Mouse (Mus musculus): ENCODE results near the gene Tesc. TPM values are rescaled to one million over a fixed set of nuclear protein-coding genes. Genes with fewer than 3 reads are reported as not detected.

Tesc gene
- polyA plus RNA-seq, 1 experiment from 2014 or later = 1.5 TPM

DNA sequence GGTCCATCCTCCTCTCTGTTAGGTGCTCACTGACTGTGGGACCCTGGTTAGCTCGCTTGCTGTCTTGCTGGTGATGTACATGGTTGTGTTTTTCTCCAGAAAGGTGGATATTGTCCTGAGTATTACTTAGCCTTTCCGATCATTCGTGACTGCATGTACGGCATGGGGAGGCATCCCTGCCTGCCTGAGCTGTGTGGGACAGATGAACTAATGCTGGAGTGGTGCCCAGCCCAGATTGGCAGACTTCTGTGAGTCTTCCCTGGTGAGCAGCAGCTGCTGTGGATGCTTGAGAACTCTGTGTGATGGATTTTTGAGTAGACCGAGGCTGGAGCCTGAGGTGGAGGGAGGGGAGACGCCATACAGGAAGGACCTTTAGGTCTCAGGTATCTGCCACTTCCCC lies 17.4 kb downstream of the Tesc start:
- no peak for DNase-seq
- H3K4me1 ChIP-seq (replicated peaks) = no peaks in the 10 kb centered on the region; the same call in 1 of the 2 replicates

DNA sequence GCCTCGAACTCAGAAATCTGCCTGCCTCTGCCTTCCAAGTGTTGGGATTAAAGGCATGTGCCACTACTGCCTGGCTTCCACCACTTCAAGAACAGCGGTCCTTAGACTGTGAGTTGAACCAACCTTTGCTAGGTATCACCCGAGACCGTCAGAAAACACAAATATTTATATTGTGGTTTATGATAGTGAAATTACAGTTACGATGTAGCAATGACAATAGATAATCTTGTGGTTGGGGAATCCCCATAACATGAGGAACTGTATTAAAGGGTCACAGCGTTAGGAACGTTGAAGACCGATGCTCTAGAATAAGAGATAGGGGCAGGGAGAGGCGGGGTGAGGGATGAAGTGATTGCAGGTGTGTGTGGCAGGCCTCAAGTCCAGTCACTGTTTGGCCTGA lies 17.8 kb downstream of the Tesc start:
- no peaks in the 10 kb centered on the region; the same call in 1 of the 2 replicates for H3K4me1 ChIP-seq (replicated peaks)
- H3K4me3 ChIP-seq (replicated peaks) = no peak overlapping the region
- H3K36me3 ChIP-seq = no peaks in the 10 kb centered on the region
- H3K9ac ChIP-seq = no peak overlapping the region
- ATAC-seq (ENCODE audit: low read depth) = no peak
- H3K27ac ChIP-seq = no peak overlapping the region
- H3K4me2 ChIP-seq = no peak overlapping the region
- DNase-seq = no peak
- H3K27me3 ChIP-seq = no peaks in the 10 kb centered on the region
- WGBS (ENCODE audit: insufficient replicate concordance) = 65% methylated on average over 9 of the region's 9 CpGs
- H3K9me3 ChIP-seq (replicated peaks) = no peaks in the 10 kb centered on the region

More for the DNA sequence above, 17.4 kb downstream of the Tesc start:
- H3K9ac ChIP-seq = no peak overlapping the region
- no peak overlapping the region for H3K27ac ChIP-seq
- H3K4me2 ChIP-seq = no peak overlapping the region
- no peaks in the 10 kb centered on the region for H3K9me3 ChIP-seq (replicated peaks)
- no peak for ATAC-seq (ENCODE audit: low read depth)
- H3K4me3 ChIP-seq (replicated peaks) = no peak overlapping the region
- H3K27me3 ChIP-seq = no peaks in the 10 kb centered on the region
- WGBS (ENCODE audit: insufficient replicate concordance) = 65% methylated on average over 6 of the region's 6 CpGs
- H3K36me3 ChIP-seq = no peaks in the 10 kb centered on the region

GRCm38 (mm10) chr5:118047091-118047757 lies 19.7 kb downstream of the Tesc start:
- Histone ChIP-seq H3K9me3 (replicated peaks) (no peaks in the 10 kb centered on the region), H3K9ac (no peak overlapping the region), H3K27me3 (no peaks in the 10 kb centered on the region), H3K4me2 (no peak overlapping the region), H3K36me3 (no peaks in the 10 kb centered on the region), H3K4me3 (replicated peaks) (no peak overlapping the region), H3K4me1 (replicated peaks) (peaks cover 2% of the 10 kb centered on the region; the same call in 1 of the 2 replicates), H3K27ac (no peak overlapping the region)
- 76% methylated on average over 14 of the region's 14 CpGs for WGBS (ENCODE audit: insufficient replicate concordance)
- ATAC-seq (ENCODE audit: low read depth) (no peak), DNase-seq (no peak)

DNA sequence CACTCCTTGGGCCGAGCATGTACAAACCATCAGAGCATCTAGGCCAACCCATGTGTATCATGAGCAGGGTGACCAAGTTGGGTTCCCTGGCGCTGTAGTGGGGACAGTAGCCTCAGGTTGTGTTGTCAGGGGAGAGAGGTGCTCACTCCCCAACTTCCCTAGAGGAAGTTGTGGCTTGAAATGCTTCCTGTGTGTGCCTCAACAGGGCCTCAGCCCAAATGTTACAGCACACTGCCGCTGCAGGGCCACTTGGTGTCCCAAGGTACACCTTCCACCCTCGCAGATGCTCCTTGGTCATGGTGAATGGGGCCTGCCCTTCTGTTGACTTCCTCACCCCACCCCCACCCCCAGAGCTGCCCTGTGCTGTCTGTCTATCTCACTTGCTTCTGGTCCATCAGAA lies 20.9 kb downstream of the Tesc start:
- WGBS (ENCODE audit: insufficient replicate concordance) = 23% methylated on average over 4 of the region's 4 CpGs
- ATAC-seq (ENCODE audit: low read depth) (0 out of 2 replicates have a peak, but pooled peaks have one; percentile 20), DNase-seq (no peak)
- no peak overlapping the region for H3K4me2 ChIP-seq
- no peaks in the 10 kb centered on the region for H3K36me3 ChIP-seq
- H3K4me1 ChIP-seq (replicated peaks) = peaks cover 2% of the 10 kb centered on the region; the same call in 1 of the 2 replicates
- no peak overlapping the region for H3K27ac ChIP-seq
- no peak overlapping the region for H3K4me3 ChIP-seq (replicated peaks)
- H3K9ac ChIP-seq = no peak overlapping the region
- H3K9me3 ChIP-seq (replicated peaks) = no peaks in the 10 kb centered on the region
- H3K27me3 ChIP-seq = no peaks in the 10 kb centered on the region

GRCm38 (mm10) chr5:118048928-118049327 lies 21.4 kb downstream of the Tesc start:
- Histone ChIP-seq H3K9me3 (replicated peaks) (no peaks in the 10 kb centered on the region), H3K4me1 (replicated peaks) (peaks cover 2% of the 10 kb centered on the region; the same call in 1 of the 2 replicates), H3K27ac (0 out of 2 replicates have a peak overlapping the region, but pooled peaks have one; percentile 3), H3K4me2 (no peak overlapping the region), H3K27me3 (no peaks in the 10 kb centered on the region), H3K36me3 (no peaks in the 10 kb centered on the region), H3K9ac (no peak overlapping the region), H3K4me3 (replicated peaks) (no peak overlapping the region)
- no peak for DNase-seq
- WGBS (ENCODE audit: insufficient replicate concordance) = 39% methylated on average over 5 of the region's 5 CpGs
- ATAC-seq (ENCODE audit: low read depth) = no peak

GRCm38 (mm10) chr5:118050743-118051142 lies 23.2 kb downstream of the Tesc start:
- no peaks in the 10 kb centered on the region for H3K36me3 ChIP-seq
- H3K27ac ChIP-seq = no peak overlapping the region
- no peak for DNase-seq
- H3K27me3 ChIP-seq = no peaks in the 10 kb centered on the region
- H3K9me3 ChIP-seq (replicated peaks) = no peaks in the 10 kb centered on the region
- H3K4me1 ChIP-seq (replicated peaks) = peaks cover 2% of the 10 kb centered on the region; the same call in 1 of the 2 replicates
- H3K4me2 ChIP-seq = no peak overlapping the region
- no peak overlapping the region for H3K4me3 ChIP-seq (replicated peaks)
- no peak overlapping the region for H3K9ac ChIP-seq
- 39% methylated on average over 4 of the region's 4 CpGs for WGBS (ENCODE audit: insufficient replicate concordance)
- ATAC-seq (ENCODE audit: low read depth) = no peak

DNA sequence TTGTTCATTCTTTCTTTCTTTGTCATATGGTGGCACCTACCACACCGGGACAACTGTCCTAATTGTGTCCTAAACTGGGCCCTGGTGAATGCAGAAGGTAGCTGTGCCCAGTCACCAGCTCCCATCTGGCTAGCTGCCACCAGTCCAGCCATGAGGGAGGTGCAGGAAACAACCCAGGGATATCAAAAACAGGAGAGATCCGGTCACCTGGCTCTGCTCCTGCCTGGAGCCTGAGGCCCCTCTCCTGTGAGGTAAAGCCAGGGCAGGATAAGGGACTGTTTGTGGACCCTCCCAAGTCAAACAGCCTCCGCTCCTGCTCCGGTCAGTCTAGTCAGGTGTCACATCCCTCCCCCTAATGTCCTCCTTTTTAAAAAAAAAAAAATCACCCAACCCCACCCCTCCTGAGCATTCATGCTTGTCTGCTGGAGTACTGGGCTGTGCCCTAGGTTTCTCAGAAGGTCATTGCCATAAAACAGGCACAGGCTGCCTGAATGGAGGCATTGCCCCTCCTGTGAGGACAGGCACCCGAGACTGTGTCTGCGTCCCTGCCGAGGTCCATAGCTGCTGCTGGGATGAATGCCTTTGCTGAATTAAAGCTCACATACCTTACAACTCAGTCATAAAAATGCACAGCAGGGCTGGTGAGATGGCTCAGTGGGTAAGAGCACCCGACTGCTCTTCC lies 24.6 kb downstream of the Tesc start:
- Histone ChIP-seq H3K27ac (no peak overlapping the region), H3K27me3 (no peaks in the 10 kb centered on the region), H3K9me3 (replicated peaks) (no peaks in the 10 kb centered on the region), H3K9ac (no peak overlapping the region), H3K4me1 (replicated peaks) (peaks cover 2% of the 10 kb centered on the region; the same call in 1 of the 2 replicates), H3K4me3 (replicated peaks) (no peak overlapping the region), H3K36me3 (no peaks in the 10 kb centered on the region), H3K4me2 (no peak overlapping the region)
- ATAC-seq (ENCODE audit: low read depth) (no peak), DNase-seq (no peak)
- 66% methylated on average over 8 of the region's 8 CpGs for WGBS (ENCODE audit: insufficient replicate concordance)

DNA sequence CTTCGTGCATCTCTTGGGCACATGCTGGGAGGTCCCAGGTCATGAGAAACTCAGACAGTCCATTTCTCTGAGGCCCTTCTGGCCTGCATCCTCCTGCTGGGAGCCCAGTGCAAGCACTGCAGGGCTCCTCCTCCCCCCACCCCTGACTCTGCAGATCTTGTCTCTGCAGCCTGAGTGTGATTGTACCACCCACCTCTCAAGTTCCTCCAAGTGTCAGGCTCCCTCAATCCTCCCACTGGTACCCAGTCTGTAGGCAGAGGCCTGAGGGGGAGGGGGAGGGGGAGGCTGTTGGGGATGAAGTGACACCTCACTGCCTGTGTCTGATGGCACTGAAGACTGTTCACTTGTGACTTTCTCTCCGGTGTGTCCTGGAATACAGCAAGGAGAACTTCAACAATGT lies 25.7 kb downstream of the Tesc start:
- Histone ChIP-seq H3K4me2 (no peak overlapping the region), H3K9ac (no peak overlapping the region), H3K4me3 (replicated peaks) (no peak overlapping the region), H3K36me3 (no peaks in the 10 kb centered on the region), H3K27me3 (no peaks in the 10 kb centered on the region), H3K27ac (no peak overlapping the region), H3K9me3 (replicated peaks) (no peaks in the 10 kb centered on the region), H3K4me1 (replicated peaks) (peaks cover 2% of the 10 kb centered on the region; the same call in 1 of the 2 replicates)
- WGBS (ENCODE audit: insufficient replicate concordance) = 80% methylated on average over 2 of the region's 2 CpGs
- DNase-seq (no peak), ATAC-seq (ENCODE audit: low read depth) (no peak)

DNA sequence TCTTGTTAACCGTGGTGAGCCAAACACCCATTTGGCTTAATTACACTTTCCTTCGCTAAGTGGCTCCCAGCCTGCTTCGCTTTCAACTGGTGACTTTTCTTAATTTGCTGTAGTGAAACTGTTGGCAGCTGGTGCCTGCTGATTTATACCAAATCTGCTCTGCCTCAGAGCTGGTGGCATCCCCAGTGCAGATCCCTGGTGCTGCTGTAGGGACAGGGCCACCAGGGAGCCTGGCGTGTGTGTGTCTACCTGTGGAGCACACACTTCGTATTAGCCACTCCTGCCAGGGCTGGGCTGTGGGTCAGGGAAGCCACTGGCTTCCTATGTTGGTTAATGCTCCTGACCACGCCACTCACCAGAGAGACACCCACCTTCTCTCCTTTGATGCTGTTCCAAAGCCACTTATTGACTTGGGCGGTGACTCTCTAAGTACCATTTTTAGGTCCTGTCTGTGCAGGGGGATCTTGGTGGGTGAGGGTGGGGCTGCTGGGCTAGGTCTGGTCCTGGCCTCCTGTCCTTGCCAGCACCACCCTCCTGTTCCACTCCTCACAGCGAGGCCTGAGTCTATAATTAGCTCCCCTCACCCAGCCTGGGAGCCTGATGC lies 30.1 kb downstream of the Tesc start:
- 49% methylated on average over 8 of the region's 8 CpGs for WGBS (ENCODE audit: insufficient replicate concordance)
- Histone ChIP-seq H3K36me3 (no peaks in the 10 kb centered on the region), H3K4me3 (replicated peaks) (no peak overlapping the region), H3K4me2 (no peak overlapping the region), H3K4me1 (replicated peaks) (no peaks in the 10 kb centered on the region), H3K27me3 (no peaks in the 10 kb centered on the region), H3K27ac (no peak overlapping the region), H3K9ac (no peak overlapping the region), H3K9me3 (replicated peaks) (no peaks in the 10 kb centered on the region)
- DNase-seq (no peak), ATAC-seq (ENCODE audit: low read depth) (no peak)

- Histone ChIP-seq H3K27me3 (no peaks in the 10 kb centered on the region), H3K4me3 (replicated peaks) (no peak overlapping the region), H3K4me1 (replicated peaks) (peaks cover 5% of the 10 kb centered on the region; the same call in 1 of the 2 replicates), H3K36me3 (no peaks in the 10 kb centered on the region), H3K9me3 (replicated peaks) (no peaks in the 10 kb centered on the region), H3K4me2 (no peak overlapping the region), H3K27ac (no peak overlapping the region), H3K9ac (no peak overlapping the region)
- WGBS (ENCODE audit: insufficient replicate concordance) = 35% methylated on average over 10 of the region's 10 CpGs
- ATAC-seq (ENCODE audit: low read depth) = peak; percentile 57
- peak; percentile 20 for DNase-seq
Measured at GRCm38 (mm10) chr5:118058858-118059257, 31.3 kb downstream of the Tesc start.

DNA sequence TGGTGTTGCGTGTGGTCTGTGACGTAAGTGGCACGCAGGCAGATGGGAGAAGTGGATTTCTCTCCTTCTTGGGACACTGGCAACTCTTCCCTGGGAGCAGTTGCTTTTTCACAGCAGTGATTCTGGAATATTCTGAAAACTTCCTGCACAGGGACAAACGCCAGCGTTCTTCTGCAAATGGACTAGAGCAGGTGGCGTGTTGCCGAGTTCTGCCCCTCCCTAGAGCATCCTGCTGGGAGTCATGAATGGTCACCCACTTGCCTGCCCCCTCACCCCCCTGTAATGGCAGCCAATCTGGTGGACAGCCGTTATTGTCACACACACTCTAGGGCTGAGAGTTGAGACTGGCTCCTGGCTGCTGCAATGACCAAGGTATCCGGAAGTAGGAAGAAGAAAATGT lies 32.1 kb downstream of the Tesc start:
- Histone ChIP-seq H3K27ac (no peak overlapping the region), H3K4me2 (no peak overlapping the region), H3K4me1 (replicated peaks) (peaks cover 12% of the 10 kb centered on the region), H3K4me3 (replicated peaks) (no peak overlapping the region), H3K27me3 (no peaks in the 10 kb centered on the region), H3K36me3 (peaks cover 2% of the 10 kb centered on the region; the same call in 1 of the 2 replicates), H3K9ac (no peak overlapping the region), H3K9me3 (replicated peaks) (no peaks in the 10 kb centered on the region)
- DNase-seq = no peak
- WGBS (ENCODE audit: insufficient replicate concordance) = 77% methylated on average over 9 of the region's 9 CpGs
- no peak for ATAC-seq (ENCODE audit: low read depth)
